Mouse (Mus musculus): ENCODE results near the gene Gm17606. TPM values are rescaled to one million over a fixed set of nuclear protein-coding genes. Genes with fewer than 3 reads are reported as not detected.
"Not testable (repeated sequence)": the region's sequence is repeated elsewhere in the genome, so short reads cannot be mapped to it uniquely, and the experiment has no call there.

The Gm17606 gene
- polyA plus RNA-seq, 1 experiment from 2014 or later, result not detected

DNA sequence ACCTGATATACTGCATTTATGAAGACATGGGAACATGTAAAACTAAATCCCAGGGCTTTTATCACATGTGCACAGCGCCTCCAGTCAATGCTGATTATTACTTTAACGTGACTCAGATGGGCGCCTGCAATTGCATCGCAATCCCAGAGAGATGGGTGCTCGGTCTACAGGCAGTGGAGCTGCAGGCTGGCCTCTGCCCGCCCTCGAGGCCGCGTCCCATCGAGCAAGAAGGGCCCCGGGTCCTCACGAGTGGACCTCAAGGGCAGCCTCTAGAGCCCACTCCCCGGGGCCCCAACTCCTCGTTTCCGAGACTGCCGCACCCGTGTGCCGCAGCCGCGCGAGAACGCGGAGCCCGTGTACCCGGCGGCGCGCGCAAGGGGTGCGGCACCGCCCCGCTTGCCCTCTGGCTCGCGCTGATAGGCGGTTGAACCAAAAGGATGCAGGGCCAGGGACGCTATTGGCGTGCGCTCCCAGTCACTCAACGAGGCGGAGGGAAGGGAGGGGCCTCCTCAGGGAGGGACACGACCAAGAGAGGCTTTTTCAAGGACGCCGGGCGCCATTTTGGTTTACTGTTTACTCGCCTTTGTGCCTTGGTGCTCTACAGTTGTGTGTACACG, 37.6 kb upstream of the Gm17606 start:
- Histone ChIP-seq H3K27me3 (ENCODE audit: control insufficient read depth, insufficient read depth, low read depth, low read length) (no peaks in the 10 kb centered on the region), H3K4me2 (ENCODE audit: low read depth, low read length) (peak overlapping the region; percentile 39), H3K27ac (ENCODE audit: low read length) (peak overlapping the region; percentile 93), H3K9ac (ENCODE audit: low read length) (peak overlapping the region; percentile 81), H3K4me3 (ENCODE audit: low read length) (peak overlapping the region; percentile 73), H3K36me3 (ENCODE audit: control insufficient read depth, insufficient read depth, low read length) (0 out of 2 replicates have a peak, but pooled peaks cover 4% of the 10 kb centered on the region), H3K9me3 (ENCODE audit: control insufficient read depth, low read length) (no peaks in the 10 kb centered on the region), H3K4me1 (replicated peaks; ENCODE audit: control insufficient read depth, insufficient read depth, low read length) (peaks cover 11% of the 10 kb centered on the region)
- peak; percentile 99 for ATAC-seq (ENCODE audit: low read depth)
- 1% methylated on average over 46 of the region's 46 CpGs for WGBS

DNA sequence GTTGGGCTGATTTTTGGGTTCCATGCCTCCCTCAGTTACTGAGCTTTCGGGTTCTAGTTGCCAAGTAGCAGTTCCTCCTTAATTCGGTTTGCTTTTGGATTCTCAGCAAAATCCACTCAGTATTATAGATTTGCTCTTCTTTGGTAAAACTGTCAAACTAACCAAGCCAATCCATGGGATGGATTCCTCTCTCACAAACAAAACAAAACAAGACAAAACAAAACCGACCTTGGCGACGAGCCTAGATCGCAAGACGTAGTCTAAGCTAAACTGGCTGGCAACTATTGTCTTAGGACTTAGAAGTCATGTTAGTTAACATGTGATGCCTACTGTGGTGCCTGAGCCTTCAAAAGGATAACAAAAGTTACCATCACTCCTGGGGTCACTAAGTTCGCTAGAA, 37.1 kb upstream of the Gm17606 start:
- peak overlapping the region; percentile 73 for H3K4me3 ChIP-seq (ENCODE audit: low read length)
- peaks cover 11% of the 10 kb centered on the region for H3K4me1 ChIP-seq (replicated peaks; ENCODE audit: control insufficient read depth, insufficient read depth, low read length)
- 79% methylated on average over 8 of the region's 8 CpGs for WGBS
- 0 out of 2 replicates have a peak overlapping the region, but pooled peaks have one; percentile 37 for H3K9ac ChIP-seq (ENCODE audit: low read length)
- 0 out of 2 replicates have a peak, but pooled peaks cover 4% of the 10 kb centered on the region for H3K36me3 ChIP-seq (ENCODE audit: control insufficient read depth, insufficient read depth, low read length)
- H3K27ac ChIP-seq (ENCODE audit: low read length), result peak overlapping the region; percentile 80
- ATAC-seq (ENCODE audit: low read depth), result no peak
- no peaks in the 10 kb centered on the region for H3K9me3 ChIP-seq (ENCODE audit: control insufficient read depth, low read length)
- no peaks in the 10 kb centered on the region for H3K27me3 ChIP-seq (ENCODE audit: control insufficient read depth, insufficient read depth, low read depth, low read length)
- H3K4me2 ChIP-seq (ENCODE audit: low read depth, low read length), result peak overlapping the region; percentile 39

DNA sequence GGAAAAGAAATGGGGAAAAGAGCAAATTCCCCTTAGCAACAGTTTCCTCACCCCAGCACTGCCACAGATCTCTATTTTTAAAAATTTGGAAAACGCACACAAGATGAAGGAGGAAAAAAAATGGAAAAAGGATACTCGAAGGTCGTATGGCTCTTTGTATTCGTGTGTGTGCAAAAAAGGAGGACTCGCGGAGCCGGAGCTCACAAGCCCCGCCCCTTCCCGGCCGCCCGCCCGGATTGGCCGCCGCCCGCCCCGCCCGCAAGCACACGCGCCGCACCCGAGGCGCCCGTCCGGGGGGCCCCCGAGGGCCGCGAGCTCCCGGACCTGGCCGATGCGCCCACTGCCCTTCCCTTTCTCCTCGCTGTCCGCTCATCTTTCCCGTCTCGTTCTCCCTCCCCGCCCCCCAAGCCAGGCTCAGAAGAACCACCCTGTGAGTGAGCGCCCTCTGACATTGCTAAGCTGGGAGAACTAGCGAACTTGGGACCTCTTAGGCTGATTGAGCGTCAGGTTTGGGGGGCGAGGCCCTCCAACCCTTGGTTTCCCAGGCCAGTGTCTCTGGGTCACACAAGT, 34.9 kb upstream of the Gm17606 start, which contains the start of gene 4931414P19Rik:
Gene 4931414P19Rik, minus strand, starts transcription at position 242 of the 570 bp plus-strand sequence.
- peak; percentile 73 for ATAC-seq (ENCODE audit: low read depth)
- Histone ChIP-seq H3K9ac (ENCODE audit: low read length) (peak within 1 kb of the TSS; percentile 79), H3K36me3 (ENCODE audit: control insufficient read depth, insufficient read depth, low read length) (no peaks in the 10 kb centered on the region), H3K4me3 (ENCODE audit: low read length) (peak within 1 kb of the TSS; percentile 62), H3K4me2 (ENCODE audit: low read depth, low read length) (peak within 1 kb of the TSS; percentile 71), H3K27ac (ENCODE audit: low read length) (peak within 1 kb of the TSS; percentile 91), H3K4me1 (replicated peaks; ENCODE audit: control insufficient read depth, insufficient read depth, low read length) (peaks cover 11% of the 10 kb centered on the region), H3K27me3 (ENCODE audit: control insufficient read depth, insufficient read depth, low read depth, low read length) (no peaks in the 10 kb centered on the region), H3K9me3 (ENCODE audit: control insufficient read depth, low read length) (no peaks in the 10 kb centered on the region)
- 0% methylated on average over 28 of the region's 39 CpGs for WGBS

DNA sequence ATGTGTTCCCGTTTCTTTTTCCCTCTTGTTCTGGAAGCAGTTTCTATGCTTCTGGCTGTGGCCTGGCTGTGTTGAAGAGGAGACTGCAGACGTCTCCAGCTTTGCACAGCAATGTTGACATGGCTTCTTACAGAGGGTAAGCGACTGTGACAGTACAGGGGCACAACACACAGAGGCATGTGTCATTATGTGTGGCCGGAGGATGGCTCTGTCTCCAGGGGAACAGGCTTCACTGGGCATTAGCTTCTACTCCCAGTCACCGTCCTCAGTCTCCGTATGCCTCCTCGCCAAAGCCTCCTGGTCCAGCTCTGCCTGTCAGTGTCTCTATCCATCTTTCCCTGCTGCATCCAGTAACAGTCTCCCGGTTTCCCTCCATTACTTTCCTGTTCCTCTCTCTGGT, 33.5 kb upstream of the Gm17606 start:
- Histone ChIP-seq H3K4me2 (ENCODE audit: low read depth, low read length) (no peak overlapping the region), H3K36me3 (ENCODE audit: control insufficient read depth, insufficient read depth, low read length) (peaks cover 3% of the 10 kb centered on the region; the same call in 1 of the 2 replicates), H3K27me3 (ENCODE audit: control insufficient read depth, insufficient read depth, low read depth, low read length) (no peaks in the 10 kb centered on the region), H3K27ac (ENCODE audit: low read length) (no peak overlapping the region; the same call in 1 of the 2 replicates), H3K9me3 (ENCODE audit: control insufficient read depth, low read length) (no peaks in the 10 kb centered on the region), H3K9ac (ENCODE audit: low read length) (no peak overlapping the region; the same call in 1 of the 2 replicates), H3K4me3 (ENCODE audit: low read length) (no peak overlapping the region), H3K4me1 (replicated peaks; ENCODE audit: control insufficient read depth, insufficient read depth, low read length) (peaks cover 10% of the 10 kb centered on the region)
- ATAC-seq (ENCODE audit: low read depth), result no peak
- 26% methylated on average over 8 of the region's 8 CpGs for WGBS

DNA sequence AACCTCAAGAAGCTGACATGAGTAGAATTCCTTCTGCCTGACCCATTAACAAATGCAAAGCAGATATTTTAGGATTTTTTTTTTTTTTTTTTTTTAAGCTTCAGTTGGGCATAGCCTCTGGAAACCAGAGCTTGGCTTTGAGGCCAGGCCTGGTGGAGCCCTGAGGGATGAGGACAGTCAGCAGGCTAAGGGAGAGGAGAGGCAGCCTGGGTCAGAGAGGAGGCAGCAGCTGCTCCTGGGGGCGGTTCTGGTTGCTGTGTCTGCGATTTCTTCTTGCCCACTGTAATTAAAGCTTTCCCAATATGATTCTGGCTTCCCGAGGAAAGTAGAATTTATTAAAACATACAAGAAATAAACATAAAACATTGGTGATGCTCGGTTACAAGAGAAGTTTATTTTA, 31.5 kb upstream of the Gm17606 start:
- no peak overlapping the region for H3K4me3 ChIP-seq (ENCODE audit: low read length)
- H3K36me3 ChIP-seq (ENCODE audit: control insufficient read depth, insufficient read depth, low read length), result peaks cover 11% of the 10 kb centered on the region
- 48% methylated on average over 4 of the region's 4 CpGs for WGBS
- H3K27me3 ChIP-seq (ENCODE audit: control insufficient read depth, insufficient read depth, low read depth, low read length), result no peaks in the 10 kb centered on the region
- H3K4me1 ChIP-seq (replicated peaks; ENCODE audit: control insufficient read depth, insufficient read depth, low read length), result peaks cover 4% of the 10 kb centered on the region; the same call in 1 of the 2 replicates
- ATAC-seq (ENCODE audit: low read depth), result no peak
- no peak overlapping the region for H3K4me2 ChIP-seq (ENCODE audit: low read depth, low read length)
- no peak overlapping the region for H3K9ac ChIP-seq (ENCODE audit: low read length)
- H3K9me3 ChIP-seq (ENCODE audit: control insufficient read depth, low read length), result no peaks in the 10 kb centered on the region
- H3K27ac ChIP-seq (ENCODE audit: low read length), result no peak overlapping the region

DNA sequence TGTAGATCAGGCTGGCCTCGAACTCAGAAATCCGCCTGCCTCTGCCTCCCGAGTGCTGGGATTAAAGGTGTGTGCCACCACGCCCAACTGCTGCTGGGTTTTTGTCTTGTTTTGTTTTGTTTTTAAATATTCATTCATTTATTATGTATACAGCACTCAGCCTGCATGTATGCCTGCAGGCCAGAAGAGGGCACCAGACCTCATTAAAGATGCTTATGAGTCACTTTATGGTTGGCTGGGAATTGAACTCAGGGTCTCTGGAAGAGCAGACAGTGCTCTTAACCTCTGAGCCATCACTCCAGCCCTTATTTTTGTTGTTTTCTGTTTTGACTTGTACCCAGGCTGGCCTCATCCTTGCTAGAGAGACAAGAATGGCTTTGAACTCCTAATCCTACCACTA, 30.8 kb upstream of the Gm17606 start:
- Histone ChIP-seq H3K27me3 (ENCODE audit: control insufficient read depth, insufficient read depth, low read depth, low read length) (no peaks in the 10 kb centered on the region), H3K9ac (ENCODE audit: low read length) (no peak overlapping the region), H3K4me3 (ENCODE audit: low read length) (no peak overlapping the region), H3K36me3 (ENCODE audit: control insufficient read depth, insufficient read depth, low read length) (peaks cover 14% of the 10 kb centered on the region), H3K27ac (ENCODE audit: low read length) (no peak overlapping the region), H3K4me2 (ENCODE audit: low read depth, low read length) (no peak overlapping the region), H3K4me1 (replicated peaks; ENCODE audit: control insufficient read depth, insufficient read depth, low read length) (peaks cover 2% of the 10 kb centered on the region; the same call in 1 of the 2 replicates), H3K9me3 (ENCODE audit: control insufficient read depth, low read length) (no peaks in the 10 kb centered on the region)
- 78% methylated on average over 4 of the region's 4 CpGs for WGBS
- ATAC-seq (ENCODE audit: low read depth), result no peak

DNA sequence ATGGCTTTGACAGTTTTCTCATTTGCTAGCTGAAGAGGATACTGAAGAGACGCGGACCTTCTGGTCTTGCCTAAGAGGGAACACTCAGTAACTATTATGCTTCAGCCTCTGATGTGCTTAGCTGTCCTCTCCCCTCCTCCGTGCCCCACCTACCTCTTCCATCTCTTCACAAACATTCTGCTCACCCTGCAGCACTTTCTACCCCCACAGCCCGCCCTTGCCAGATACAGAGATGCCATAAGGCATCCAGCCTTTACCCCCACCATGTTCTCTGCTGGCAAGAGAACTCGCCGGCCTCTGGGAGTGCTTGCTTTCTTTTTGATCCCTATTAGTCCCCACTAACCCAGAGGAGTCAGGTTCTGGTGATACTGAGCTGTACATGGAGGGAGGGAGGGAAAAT, 30.1 kb upstream of the Gm17606 start:
- Histone ChIP-seq H3K9ac (ENCODE audit: low read length) (no peak overlapping the region), H3K9me3 (ENCODE audit: control insufficient read depth, low read length) (no peaks in the 10 kb centered on the region), H3K4me1 (replicated peaks; ENCODE audit: control insufficient read depth, insufficient read depth, low read length) (0 out of 2 replicates have a peak, but pooled peaks cover 2% of the 10 kb centered on the region), H3K36me3 (ENCODE audit: control insufficient read depth, insufficient read depth, low read length) (peaks cover 21% of the 10 kb centered on the region), H3K4me2 (ENCODE audit: low read depth, low read length) (no peak overlapping the region), H3K4me3 (ENCODE audit: low read length) (no peak overlapping the region), H3K27me3 (ENCODE audit: control insufficient read depth, insufficient read depth, low read depth, low read length) (no peaks in the 10 kb centered on the region), H3K27ac (ENCODE audit: low read length) (no peak overlapping the region)
- WGBS, result 76% methylated on average over 6 of the region's 6 CpGs
- no peak for ATAC-seq (ENCODE audit: low read depth)

DNA sequence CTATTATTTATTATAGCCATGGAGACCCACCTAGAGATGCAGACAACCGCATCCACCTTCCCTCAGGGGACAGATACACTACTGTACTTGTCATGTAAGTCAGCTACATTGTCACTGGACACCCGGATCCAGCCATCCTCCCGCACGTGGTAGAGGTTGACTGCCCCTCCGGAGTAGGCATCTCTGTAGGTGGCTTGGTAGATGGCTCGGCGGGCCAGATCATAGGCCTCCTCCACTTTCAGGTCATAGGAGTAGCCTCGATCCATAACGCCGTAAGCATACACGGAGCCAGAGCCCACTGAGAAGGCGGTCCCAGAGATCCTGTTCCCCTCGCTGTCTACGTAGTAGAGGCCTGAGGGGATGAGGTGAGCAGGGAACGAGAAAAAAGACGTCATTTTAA, 26.6 kb upstream of the Gm17606 start:
- not testable (repeated sequence) for H3K4me2 ChIP-seq (ENCODE audit: low read depth, low read length); H3K4me1 ChIP-seq (replicated peaks; ENCODE audit: control insufficient read depth, insufficient read depth, low read length); H3K9ac ChIP-seq (ENCODE audit: low read length); H3K4me3 ChIP-seq (ENCODE audit: low read length); H3K27me3 ChIP-seq (ENCODE audit: control insufficient read depth, insufficient read depth, low read depth, low read length); H3K9me3 ChIP-seq (ENCODE audit: control insufficient read depth, low read length); ATAC-seq (ENCODE audit: low read depth); H3K27ac ChIP-seq (ENCODE audit: low read length)
- WGBS, result 94% methylated on average over 14 of the region's 16 CpGs
- H3K36me3 ChIP-seq (ENCODE audit: control insufficient read depth, insufficient read depth, low read length), result peaks cover 22% of the 10 kb centered on the region

DNA sequence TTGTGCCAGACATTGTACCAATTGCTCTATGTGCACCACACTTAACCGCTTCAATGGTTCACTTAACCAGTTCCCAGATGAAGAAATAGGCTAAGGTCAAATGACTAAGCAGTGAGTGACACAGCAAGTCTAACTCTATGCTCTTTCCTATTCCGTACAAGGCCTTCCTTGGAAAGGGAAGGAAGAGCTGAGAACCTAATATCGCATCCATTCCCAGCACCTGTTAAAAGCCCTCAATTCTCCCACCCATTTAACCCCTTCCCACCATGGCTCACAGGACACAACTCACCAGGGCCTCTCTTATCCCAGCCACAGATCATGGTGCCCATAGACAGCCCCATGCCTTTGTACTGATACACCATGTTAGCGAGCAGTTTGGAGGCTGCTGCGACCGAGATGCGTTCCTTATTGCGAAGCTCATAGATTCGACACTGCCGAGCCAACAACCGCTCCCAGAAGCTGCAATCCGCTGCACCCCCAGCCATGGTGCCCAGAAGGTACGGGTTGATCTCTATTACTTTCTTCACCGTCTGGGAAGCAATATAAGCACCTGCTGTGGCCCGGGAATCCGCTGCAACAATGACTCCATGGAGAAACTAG, 24.4 kb upstream of the Gm17606 start:
- no peak overlapping the region for H3K4me2 ChIP-seq (ENCODE audit: low read depth, low read length)

More for the DNA sequence above, 24.4 kb upstream of the Gm17606 start:
- Histone ChIP-seq H3K9ac (ENCODE audit: low read length) (no peak overlapping the region), H3K27me3 (ENCODE audit: control insufficient read depth, insufficient read depth, low read depth, low read length) (no peaks in the 10 kb centered on the region), H3K9me3 (ENCODE audit: control insufficient read depth, low read length) (no peaks in the 10 kb centered on the region), H3K36me3 (ENCODE audit: control insufficient read depth, insufficient read depth, low read length) (peaks cover 22% of the 10 kb centered on the region), H3K4me3 (ENCODE audit: low read length) (no peak overlapping the region; the same call in 1 of the 2 replicates), H3K27ac (ENCODE audit: low read length) (no peak overlapping the region), H3K4me1 (replicated peaks; ENCODE audit: control insufficient read depth, insufficient read depth, low read length) (peaks cover 7% of the 10 kb centered on the region)
- WGBS, result 91% methylated on average over 16 of the region's 16 CpGs
- ATAC-seq (ENCODE audit: low read depth), result no peak

All from lung, embryonic 16.5 days (tissue).